Mouse (Mus musculus): ENCODE measurements around the gene Olfr1393.

Gene Olfr1393

DNA sequence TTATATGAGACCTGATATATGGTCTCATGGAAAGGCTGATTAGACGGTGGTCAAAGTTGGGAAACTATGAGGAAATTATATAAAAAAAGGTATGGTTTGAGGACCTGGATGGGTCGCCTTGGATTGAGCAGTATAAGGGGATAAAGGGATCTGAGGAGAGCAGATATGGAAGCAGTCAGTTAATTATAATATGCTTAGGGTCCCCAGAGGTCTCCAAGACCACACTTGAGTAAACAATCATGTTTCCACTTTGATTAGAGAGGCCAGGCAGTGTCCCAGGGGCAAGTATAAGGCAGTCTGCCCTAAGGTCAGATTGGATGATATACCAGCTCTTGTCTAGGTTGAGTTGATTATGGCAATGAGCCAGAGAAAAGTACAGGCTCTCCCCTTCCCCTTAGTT is 44.3 kb downstream of the Olfr1393 start, which contains the start of gene Olfr1391:
Gene Olfr1391, plus strand, starts transcription at position 301 of the 400 bp plus-strand sequence.
- no peak for DNase-seq

DNA sequence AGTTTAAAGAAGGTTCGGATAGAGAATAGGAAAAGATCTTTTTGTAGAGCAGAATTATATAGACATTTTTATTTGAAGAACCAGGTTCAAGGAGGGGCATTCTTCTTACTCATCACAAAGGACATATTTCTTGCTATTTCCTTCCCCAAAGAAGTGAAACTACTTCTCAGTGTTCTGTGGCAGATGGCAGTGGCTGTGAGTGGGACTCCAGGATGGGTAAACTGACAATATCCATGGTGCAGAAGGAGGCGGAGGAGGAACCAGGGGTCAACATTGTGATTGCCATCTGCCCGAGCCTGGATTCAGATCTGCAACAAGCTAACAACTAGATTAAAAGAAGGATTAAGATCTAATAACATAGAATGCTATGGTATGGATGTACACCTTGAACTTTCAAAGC is 48.6 kb downstream of the Olfr1393 start:
- DNase-seq = no peak

DNA sequence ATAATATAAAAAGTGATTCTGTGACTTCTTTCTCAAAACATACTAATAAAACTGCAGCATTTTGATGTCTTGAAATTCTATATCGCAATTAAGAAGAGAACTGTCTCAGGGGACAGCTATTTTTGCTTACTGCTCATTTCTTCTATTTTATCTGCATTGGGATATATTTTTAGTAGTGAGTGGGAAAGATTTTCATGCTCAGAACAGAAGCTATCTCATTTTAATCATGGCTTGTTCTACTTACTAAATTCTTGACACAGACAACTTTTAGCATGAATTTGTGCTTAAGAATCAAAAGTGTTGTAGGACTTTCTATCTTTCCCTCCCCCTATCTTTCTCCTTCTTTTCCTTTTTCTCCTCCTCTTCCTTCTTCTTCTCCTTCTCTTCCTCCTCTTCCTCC is 51.6 kb downstream of the Olfr1393 start:
- DNase-seq = no peak

All from cerebellum, adult 9-10 months (tissue).